Mouse (Mus musculus): ENCODE data around the gene Pink1.
"Not testable (repeated sequence)": the region's sequence is repeated elsewhere in the genome, so short reads cannot be mapped to it uniquely, and the experiment has no call there.

Pink1 gene

DNA sequence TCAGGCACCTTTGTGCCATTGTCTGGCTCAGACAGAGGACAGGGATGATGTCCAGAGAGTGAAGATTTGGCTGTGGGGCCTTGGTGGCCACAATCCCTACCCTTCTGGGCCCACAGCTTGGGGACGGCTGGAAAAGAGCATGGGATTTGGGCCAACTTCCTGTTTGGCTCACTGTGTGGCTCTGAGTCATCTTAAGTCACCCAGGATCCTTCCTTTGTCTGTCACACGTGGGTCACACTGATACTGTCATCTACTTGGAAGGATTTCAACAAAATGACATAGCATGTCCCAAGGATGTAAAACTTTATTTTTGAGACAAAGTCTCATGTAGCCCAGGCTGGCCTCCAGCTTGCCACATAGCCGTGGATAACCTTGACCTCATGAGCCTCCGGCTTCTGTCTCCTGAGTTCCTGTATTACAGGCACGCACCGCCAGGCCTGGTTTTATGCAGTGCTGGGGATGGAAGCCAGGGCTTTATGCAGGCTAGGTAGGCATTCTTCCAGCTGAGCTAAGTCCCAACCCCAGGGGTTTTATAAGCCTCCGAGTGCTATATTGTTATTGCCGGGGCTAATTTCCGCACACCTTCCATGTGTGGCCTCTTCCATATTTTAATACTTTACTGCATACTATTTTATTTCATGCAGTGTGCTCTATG is 18.9 kb upstream of the Pink1 start:
- in situ Hi-C loops (cut with MboI; ENCODE audit: low pct_unique_long_range_greater_than_20kb in 1 of 2, low sequenced_read_pairs in 2 of 2, unreplicated experiment in 1 of 2) = no loop called here

DNA sequence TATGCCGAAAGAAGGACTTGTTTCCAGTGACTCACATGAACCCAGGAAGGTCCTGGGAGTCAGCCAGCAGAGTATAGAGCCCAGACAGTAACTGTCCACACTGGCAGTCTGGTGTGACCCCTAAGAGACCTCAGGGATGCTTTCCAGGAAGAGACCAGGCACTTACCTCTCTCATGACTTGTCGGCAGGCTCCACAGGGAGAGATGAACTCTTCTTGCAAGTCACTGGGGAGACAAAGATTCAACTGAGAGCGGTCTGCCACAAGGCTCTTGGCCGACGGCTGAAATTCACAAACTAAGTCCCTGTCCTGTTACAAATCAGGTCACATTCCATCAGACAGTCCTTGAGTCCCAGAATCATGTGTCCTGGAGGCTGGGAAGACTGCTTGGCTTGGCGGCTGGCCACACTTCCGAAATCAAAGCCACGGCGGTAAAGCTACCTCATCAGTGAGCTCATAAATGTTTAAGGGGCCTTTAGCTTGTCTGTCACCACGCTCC is 17.3 kb upstream of the Pink1 start:
- in situ Hi-C loops (cut with MboI; ENCODE audit: low pct_unique_long_range_greater_than_20kb in 1 of 2, low sequenced_read_pairs in 2 of 2, unreplicated experiment in 1 of 2) = no loop called here

DNA sequence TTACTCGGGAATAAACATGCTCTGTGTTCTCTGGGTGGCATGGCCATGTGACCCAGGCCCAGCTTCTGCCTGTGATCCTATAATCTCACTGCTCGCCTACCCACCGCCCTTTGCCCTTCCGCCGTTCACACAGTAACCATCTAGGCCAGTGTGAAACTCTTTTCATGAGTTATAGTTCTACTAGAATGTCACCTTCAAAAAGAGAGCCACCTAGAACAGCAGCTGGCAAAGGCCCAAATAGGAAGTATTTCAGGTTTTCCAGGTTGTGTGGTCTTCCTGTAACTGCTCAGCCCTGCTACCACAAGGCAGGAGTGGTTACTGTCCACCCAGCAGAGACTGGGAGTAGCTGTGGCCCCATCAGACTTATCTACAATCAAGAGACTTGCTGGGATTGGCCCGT is 16.7 kb upstream of the Pink1 start:
- in situ Hi-C loops (cut with MboI; ENCODE audit: low pct_unique_long_range_greater_than_20kb in 1 of 2, low sequenced_read_pairs in 2 of 2, unreplicated experiment in 1 of 2) = no loop called here

GRCm38 (mm10) chr4:138342048-138342447 is 15.9 kb upstream of the Pink1 start:
- in situ Hi-C loops (cut with MboI; ENCODE audit: low pct_unique_long_range_greater_than_20kb in 1 of 2, low sequenced_read_pairs in 2 of 2, unreplicated experiment in 1 of 2) = no loop called here

DNA sequence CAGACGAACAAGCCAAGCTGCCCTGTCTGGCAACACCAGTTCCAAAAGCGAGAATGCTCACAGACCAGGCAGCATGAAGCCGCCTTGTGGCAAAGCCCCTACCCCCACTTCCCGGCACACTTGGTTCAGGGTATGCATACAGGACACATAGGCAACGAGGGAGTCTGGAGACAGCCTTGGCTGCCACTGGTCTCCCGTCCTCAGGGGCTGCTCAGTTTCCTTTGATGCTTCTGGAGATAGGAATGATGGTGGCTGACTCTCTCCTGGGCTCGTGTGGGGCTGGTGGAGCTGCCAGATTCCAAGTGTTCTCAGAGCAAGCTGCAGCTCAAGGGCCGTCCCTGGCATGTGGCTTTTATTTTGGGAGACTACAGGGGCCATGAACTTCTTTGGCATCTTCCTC is 15.3 kb upstream of the Pink1 start:
- in situ Hi-C loops (cut with MboI; ENCODE audit: low pct_unique_long_range_greater_than_20kb in 1 of 2, low sequenced_read_pairs in 2 of 2, unreplicated experiment in 1 of 2) = no loop called here

DNA sequence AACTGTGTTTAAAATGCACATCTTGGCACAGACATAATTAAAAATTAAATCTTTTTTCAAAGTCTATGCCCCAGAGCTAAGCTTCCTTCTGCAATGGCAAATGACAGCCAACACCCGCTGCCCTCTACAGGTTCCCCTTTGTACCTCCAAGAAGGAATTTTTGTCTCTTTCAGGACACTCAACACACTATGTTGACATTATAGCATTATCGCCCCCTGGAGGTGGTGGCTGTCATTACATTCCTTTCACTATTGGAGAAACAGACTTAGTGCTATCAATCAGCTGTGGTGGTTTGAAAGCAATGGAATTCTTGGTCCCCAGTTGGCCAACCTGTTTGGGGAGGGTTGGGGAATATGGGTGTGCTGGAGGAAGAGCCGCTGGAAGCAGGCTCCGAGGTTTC is 13.9 kb upstream of the Pink1 start:
- in situ Hi-C loops (cut with MboI; ENCODE audit: low pct_unique_long_range_greater_than_20kb in 1 of 2, low sequenced_read_pairs in 2 of 2, unreplicated experiment in 1 of 2) = no loop called here

GRCm38 (mm10) chr4:138337341-138337740 is 11.2 kb upstream of the Pink1 start:
- in situ Hi-C loops (cut with MboI; ENCODE audit: low pct_unique_long_range_greater_than_20kb in 1 of 2, low sequenced_read_pairs in 2 of 2, unreplicated experiment in 1 of 2) = no loop called here

DNA sequence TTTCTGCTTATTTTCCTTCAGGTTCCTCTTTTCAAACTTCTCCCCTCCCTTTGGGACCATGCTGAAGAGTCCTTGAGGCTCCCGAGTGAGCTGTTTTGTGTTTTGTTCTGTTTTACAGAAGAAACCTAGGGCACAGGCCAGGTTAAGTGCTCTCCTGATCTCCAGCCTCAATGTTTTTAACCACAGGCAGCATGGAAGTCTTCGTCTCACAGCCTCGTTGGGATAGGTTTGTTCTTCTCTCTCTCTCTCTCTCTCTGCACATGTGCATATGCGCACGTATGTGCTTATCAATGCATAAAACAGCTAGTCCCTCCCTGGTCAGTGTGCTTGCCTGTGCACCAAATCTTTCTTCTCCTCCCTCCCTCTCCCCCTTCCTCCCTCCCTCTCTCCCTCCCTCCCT is 10.8 kb upstream of the Pink1 start:
- in situ Hi-C loops (cut with MboI; ENCODE audit: low pct_unique_long_range_greater_than_20kb in 1 of 2, low sequenced_read_pairs in 2 of 2, unreplicated experiment in 1 of 2) = no loop called here

DNA sequence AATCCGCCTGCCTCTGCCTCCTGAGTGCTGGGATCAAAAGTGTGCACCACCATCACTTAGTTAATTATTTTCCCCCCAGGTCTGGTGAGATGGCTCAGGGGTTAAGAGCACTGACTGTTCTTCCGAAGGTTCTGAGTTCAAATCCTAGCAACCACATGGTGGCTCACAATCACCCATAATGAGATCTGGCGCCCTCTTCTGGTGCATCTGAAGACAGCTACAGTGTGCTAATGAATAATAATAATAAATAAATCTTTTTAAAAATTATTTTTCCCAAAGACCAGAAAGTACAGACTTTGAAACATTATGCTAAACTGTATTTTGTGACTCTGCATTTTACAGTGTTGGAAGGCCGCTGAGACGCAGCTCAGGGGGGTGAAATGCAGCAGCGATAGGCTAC is 9.5 kb upstream of the Pink1 start:
- in situ Hi-C loops (cut with MboI; ENCODE audit: low pct_unique_long_range_greater_than_20kb in 1 of 2, low sequenced_read_pairs in 2 of 2, unreplicated experiment in 1 of 2) = no loop called here

- in situ Hi-C loops (cut with MboI; ENCODE audit: low pct_unique_long_range_greater_than_20kb in 1 of 2, low sequenced_read_pairs in 2 of 2, unreplicated experiment in 1 of 2) = no loop called here
Measured at GRCm38 (mm10) chr4:138335036-138335435, 8.9 kb upstream of the Pink1 start.

DNA sequence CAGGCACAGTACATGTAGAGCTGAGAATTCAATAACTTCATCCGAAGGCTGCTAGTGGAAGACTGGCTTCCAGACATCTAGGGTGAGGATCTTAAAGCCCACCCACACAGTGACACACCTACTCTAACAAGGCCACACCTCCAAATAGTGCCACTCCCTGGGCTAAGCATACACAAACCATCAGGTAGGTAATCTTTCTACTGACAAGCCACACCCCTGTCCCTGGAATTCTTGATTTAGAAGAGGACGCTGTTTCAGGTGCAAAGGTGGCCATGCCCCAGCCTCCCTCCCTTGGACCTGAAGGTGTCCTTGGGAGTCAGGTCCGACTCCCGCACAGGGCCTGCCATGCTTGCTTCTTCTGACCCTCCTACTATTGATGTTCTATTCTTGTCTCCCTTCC is 7.0 kb upstream of the Pink1 start:
- in situ Hi-C loops (cut with MboI; ENCODE audit: low pct_unique_long_range_greater_than_20kb in 1 of 2, low sequenced_read_pairs in 2 of 2, unreplicated experiment in 1 of 2) = no loop called here

GRCm38 (mm10) chr4:138331647-138332046 is 5.5 kb upstream of the Pink1 start:
- in situ Hi-C loops (cut with MboI; ENCODE audit: low pct_unique_long_range_greater_than_20kb in 1 of 2, low sequenced_read_pairs in 2 of 2, unreplicated experiment in 1 of 2) = no loop called here

DNA sequence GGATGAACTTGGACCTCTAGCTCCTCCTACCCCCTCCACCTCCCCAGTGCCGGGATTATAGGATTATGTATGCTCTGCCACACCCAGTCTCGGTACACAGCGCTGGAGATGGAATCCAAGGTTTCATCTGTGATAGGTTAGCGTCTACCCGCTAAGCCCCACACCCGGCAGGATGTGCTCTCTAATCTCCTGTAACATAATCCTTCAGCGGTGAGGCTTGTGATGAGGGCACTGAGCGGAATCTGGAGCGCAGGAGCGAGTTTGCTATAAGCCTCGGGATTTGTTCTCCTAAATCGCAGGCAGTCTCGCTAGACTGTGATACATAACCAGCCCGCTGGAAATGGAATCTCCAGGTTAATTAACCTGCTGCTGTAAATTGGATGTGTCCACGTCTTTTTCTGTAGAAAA is 4.2 kb upstream of the Pink1 start:
- in situ Hi-C loops (cut with MboI; ENCODE audit: low pct_unique_long_range_greater_than_20kb in 1 of 2, low sequenced_read_pairs in 2 of 2, unreplicated experiment in 1 of 2) = no loop called here

DNA sequence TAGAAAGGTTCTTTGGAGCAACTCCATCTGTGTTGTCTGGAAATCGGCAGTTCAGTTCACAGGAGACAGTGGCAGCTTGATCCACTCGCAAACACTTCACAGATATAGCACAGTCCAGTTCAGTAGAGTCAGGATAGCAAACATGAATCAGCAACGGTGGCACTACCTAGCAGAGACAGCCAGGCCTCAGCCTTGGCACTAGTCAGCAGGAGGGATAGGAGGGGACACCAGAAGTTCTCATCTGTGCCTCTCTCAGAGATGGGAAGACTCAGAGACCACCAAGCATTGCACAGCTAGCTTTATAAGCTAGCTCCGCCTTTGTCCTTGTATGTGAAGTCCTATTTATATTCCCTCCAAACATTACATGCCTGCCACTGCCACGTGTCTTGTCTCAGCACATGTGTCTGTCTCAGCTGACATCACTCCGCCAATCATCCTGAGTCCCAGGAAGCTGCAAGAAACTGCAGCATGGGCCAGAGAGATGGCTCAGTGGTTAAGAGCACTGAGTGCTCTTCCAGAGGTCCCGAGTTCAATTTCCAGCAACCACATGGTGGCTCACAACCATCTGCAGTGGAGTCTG is 1.9 kb upstream of the Pink1 start:
- in situ Hi-C loops (cut with MboI; ENCODE audit: low pct_unique_long_range_greater_than_20kb in 1 of 2, low sequenced_read_pairs in 2 of 2, unreplicated experiment in 1 of 2) = no loop called here

- in situ Hi-C loops (cut with MboI; ENCODE audit: low pct_unique_long_range_greater_than_20kb in 1 of 2, low sequenced_read_pairs in 2 of 2, unreplicated experiment in 1 of 2) = not testable (repeated sequence)
Measured at GRCm38 (mm10) chr4:138327155-138327554, 1.0 kb upstream of the Pink1 start.

DNA sequence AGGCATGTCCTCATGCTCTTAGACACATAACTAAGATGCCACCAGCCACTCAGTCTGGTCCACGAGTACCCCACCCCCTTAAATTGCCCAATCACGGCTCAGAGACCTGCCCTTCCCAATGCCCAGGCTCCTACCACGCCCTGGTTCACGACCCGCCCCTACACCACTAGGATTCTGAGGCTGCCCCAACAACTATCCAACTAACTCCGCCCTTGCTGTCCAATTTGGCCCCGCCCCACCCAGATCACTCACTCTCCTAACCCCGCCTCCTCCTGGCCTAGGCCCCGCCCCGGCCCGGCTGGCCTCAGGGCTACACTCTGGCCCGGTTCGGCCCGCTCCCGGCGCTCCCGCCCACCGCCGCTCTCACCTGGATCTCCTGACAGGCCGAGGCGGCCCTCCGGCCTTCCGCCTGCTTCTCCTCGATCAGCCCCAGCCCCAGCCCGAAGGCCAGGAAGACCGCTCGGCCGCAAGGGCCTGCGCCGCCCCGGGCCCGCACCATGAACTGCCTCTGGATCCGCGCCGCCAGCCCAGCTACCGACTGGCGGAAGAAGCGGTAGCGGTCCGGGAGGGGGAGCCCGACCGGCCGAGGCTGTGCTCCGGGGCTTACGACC is 536 bp downstream of the Pink1 start:
- in situ Hi-C loops (cut with MboI; ENCODE audit: low pct_unique_long_range_greater_than_20kb in 1 of 2, low sequenced_read_pairs in 2 of 2, unreplicated experiment in 1 of 2) = no loop called here

GRCm38 (mm10) chr4:138324451-138324850 is 1.7 kb downstream of the Pink1 start:
- in situ Hi-C loops (cut with MboI; ENCODE audit: low pct_unique_long_range_greater_than_20kb in 1 of 2, low sequenced_read_pairs in 2 of 2, unreplicated experiment in 1 of 2) = loop anchor here in 1 of 2 experiments (5.0 kb wide), 1 partner anchor 103 kb away; no protein-coding TSS in a partner anchor

GRCm38 (mm10) chr4:138323753-138324152 is 2.4 kb downstream of the Pink1 start:
- in situ Hi-C loops (cut with MboI; ENCODE audit: low pct_unique_long_range_greater_than_20kb in 1 of 2, low sequenced_read_pairs in 2 of 2, unreplicated experiment in 1 of 2) = loop anchor here in 1 of 2 experiments (5.0 kb wide), 1 partner anchor 104 kb away; no protein-coding TSS in a partner anchor

GRCm38 (mm10) chr4:138322692-138323091 is 3.4 kb downstream of the Pink1 start:
- in situ Hi-C loops (cut with MboI; ENCODE audit: low pct_unique_long_range_greater_than_20kb in 1 of 2, low sequenced_read_pairs in 2 of 2, unreplicated experiment in 1 of 2) = loop anchor here in 1 of 2 experiments (5.0 kb wide), 1 partner anchor 105 kb away; no protein-coding TSS in a partner anchor

GRCm38 (mm10) chr4:138321488-138321887 is 4.6 kb downstream of the Pink1 start:
- in situ Hi-C loops (cut with MboI; ENCODE audit: low pct_unique_long_range_greater_than_20kb in 1 of 2, low sequenced_read_pairs in 2 of 2, unreplicated experiment in 1 of 2) = loop anchor here in 1 of 2 experiments (5.0 kb wide), 1 partner anchor 106 kb away; no protein-coding TSS in a partner anchor
